Mouse (Mus musculus) lung, postnatal 25 days (tissue): ENCODE measurements around the gene Lrp6.

Experiments used
- DNase-seq: peaks from one replicate; pipeline ENCODE4 v3.0.0; 2022; ENCODE audit warnings: low spot score

Lrp6 gene

DNA sequence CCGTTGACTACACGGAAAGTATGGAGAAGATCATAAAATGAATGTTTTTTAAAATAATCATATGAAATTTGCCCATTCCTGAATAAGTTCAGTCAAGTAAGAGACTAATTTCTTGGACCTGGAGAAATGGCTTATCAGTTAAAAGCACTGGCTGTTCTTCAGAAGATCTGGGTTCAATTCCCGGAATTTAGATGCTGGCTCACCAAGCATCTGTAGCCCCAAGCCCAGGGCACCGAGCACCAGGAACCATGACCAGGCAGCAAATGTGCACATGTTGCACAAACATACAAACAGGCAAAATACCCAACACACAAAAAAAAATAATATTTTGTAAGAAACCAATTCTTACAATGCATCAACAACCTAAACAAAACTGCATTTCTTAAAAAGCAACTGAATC lies 37.4 kb downstream of the Lrp6 start:
- DNase-seq: no peak

DNA sequence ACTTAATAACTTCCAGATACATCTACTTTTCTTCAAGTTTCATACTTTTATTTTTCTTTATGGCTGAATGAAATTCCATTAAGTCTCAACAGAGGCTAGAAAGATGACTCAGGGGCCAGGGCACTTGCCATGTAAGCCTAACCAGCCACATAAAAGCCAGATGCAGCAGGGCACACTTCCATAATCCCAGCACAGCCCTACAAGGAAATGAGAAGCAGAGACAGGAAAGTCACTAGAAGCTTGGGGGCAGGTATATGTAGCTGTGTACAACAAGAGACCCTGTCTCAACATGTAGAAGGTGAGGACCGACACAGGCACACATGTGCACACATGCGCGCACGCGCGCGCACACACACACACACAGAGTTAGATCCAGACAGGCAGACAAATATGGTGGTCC lies 38.4 kb downstream of the Lrp6 start:
- DNase-seq: no peak

DNA sequence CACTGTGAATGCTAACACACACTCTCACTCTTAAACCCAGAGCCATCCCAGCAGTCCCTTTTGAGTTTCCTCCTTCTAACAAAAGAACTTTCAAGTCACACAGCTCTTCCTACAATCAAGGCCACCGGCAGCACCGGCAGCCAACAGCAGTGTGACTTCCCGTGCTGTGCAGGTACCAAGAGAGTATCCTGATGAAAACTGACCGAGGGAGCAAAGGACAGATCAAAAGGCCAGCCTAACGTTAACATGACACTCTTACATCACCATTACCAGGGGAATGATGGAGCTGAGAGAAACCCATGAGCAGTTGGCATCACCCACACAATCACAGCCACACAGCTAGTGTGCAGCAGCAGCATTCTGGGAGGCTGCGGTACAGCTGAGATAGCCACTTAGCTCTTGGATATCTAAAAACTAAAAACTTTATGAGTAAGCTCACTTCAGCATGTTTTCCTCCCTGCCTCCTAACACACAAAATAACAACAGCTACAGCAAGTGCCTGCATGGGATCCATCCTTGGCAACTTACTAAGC lies 39.1 kb downstream of the Lrp6 start:
- DNase-seq: no peak

DNA sequence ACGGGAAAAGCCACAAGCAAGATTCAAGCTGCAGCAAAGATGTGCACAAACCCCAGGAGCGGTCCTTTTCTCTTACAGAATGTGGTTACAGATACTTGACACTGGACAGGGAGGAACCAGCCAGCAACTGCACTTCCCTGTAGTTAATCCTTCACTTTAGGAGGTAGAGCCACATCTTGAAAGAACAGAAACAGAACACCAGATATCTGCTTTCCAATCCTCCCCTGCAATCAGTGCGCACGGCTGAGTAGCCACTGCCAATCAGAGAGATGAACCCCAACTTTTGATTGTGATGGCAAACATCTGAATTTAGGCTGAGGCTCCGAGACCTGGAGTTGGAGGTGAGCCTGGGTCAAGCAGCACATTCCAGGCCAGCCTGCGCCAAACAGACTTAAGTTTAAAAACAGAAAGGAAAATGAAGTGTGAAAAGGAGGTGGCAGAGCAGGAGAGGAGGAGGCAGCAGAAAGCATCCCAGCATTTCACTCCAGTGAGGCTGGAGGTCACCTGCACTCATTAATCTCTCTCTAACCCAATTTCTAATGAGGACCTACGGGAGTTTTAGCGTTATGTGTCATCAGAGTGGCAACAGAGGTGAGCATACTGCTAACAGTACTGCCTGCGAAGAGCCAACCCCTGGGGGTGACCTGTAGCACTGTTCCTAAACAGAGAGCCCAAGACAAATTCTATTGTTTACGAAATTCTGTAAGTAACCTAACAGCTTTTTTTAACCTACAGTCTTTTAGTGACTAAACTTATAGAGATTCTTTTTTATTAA lies 39.8 kb downstream of the Lrp6 start:
- no peak for DNase-seq

DNA sequence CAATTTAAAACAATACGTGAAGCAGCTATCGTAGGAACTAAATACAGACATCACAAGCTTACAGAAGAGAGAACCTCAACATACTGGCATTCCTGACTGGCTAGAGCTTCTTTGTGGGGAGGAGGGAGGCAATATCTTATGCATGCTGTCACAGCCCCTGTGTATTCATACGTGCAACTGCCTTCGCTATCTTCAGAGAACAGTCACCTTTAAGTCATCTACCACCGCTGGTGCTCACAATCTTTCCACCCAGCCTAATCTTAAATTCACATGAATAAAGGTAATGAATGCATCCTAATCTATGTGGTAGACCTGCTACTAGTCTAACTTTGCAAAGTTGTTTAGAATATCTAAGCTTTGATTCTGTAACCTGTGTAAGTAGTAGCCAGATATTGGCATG lies 40.5 kb downstream of the Lrp6 start:
- no peak for DNase-seq

DNA sequence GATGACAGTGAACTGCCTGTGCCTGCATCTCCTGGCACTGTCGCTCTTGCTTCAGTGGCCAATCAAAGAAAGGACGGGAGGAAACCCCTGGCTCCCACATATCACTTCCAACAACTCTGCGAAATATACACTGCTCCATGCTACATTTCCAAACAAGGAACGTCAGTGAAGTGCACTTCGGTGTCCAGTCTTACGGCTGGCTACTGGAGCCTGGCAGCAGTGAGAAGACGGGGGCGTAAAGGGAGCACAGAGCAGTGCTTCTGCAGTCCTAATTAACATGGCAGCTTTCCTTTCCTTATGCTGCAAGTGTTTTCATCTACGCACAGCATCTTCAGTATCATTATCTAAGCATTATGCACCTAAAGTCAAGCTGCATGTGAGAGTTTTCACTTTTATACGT lies 45.4 kb downstream of the Lrp6 start:
- DNase-seq: no peak

DNA sequence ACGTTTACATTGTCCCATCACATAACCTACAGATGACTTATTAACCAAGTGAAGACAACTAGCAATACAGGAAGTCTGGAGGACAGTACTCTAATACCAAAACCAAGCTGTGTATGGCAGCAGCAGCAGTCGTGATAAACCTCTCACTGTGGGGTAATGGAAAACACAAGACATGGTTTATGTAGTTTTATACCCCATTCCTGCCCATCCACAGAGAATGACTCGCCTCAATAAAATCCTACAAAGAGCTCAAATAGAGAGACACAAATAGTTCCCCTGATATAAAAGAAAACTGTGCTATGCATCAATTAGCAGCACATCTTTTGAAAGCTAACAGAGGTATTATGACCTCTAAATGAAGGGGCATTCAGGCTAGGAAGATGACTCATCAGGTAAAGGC lies 45.9 kb downstream of the Lrp6 start:
- DNase-seq: no peak

DNA sequence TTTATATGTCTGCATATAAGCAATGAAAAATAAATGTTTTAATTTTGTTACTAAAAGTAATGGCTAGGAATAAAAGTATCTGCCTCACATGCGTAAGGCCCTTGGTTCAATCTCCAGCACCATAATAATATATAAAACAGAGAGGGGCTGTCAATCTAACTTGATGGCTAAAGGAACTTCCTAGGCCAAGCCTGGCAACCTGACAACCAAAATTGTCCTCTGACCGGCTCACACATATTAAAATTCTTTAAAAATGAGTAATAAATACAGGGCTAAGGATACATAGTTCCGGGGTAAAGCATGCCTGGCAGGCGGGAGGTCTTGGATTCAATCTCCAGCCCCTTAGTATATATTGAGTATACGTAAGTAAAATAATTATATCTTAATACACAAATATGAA lies 48.3 kb downstream of the Lrp6 start:
- DNase-seq: no peak

DNA sequence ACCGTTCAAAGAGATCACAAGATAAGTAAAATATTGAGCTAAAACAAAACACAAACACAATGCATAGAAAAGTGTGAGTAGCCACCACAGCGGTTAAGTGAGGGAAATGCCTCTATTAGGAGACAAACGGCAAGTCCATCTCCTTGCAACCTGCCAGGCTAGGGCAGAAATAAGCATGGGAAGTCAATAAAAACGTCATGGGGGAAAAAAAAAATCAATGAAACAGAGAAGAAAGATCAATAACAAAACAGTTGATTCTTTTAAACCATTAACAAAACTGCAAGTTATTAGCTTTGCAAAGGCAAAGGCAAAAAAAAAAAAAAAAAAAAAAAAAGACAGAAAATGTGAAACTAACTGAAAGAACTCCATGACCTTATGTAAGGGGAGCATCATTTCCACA lies 49.6 kb downstream of the Lrp6 start:
- no peak for DNase-seq

DNA sequence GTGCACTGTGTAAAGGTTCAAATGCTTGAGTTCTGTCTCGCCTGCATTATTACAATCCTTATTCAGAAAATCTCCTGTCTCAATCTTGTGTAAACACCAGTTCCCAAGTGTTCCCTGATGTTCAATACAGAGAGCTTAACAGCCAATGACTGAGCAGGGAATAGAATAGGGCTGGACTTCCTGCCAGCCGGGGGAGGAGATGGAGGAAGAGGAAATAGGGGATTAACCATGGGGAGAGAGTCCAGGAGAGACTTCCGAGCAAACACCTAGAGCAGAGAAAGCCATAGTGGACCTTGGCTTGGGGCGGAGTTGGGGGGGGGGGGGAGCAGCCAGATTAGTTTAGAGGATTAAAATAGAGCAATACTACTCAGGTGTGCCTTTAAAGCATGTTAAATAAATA lies 51.3 kb downstream of the Lrp6 start:
- no peak for DNase-seq

DNA sequence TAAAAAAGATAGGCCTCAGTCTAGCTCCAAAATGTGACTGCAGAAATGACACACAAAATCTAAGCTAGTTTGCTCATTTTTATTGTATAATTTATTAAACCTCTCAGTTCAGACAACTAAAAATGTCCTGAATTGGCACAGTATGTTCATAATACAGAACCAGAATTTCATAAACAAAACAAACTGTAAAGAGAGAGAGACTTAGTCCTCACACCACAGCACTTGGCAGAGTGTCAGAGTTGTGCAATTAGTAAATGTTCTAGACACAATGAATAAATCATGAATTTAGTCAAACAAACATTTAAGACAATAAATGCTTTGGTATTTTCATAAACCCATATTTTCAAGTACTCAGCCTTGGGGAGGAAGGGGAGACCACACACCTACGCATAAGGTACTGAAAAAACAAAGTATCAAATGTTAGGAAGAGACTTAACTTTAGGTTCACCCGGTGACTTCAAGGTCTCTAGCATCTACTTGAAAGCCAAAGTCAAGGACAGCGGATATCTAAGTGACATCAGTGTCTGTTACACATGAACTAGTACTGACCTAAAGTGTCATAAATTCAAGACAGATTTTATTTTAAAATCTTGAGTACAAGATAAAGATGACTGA lies 52.8 kb downstream of the Lrp6 start:
- DNase-seq: peak; percentile 54

DNA sequence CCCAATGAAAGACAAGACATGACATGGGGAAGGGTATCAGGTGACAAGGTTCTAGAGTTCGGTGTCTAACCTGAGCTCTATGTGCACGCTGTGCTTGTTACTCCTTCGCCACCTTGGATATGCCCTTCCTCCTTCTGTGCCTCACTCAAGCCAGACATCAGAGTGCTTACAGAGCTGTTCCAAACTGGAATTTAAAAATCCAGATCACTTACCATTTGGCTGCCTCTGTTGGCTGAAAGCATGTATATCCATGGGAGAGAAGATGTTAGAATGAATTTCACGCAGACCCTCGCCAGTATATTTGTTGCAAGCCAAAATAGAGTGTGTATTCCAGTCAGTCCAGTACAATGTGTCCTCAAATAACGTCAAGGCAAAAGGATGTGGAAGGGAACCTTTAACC lies 53.8 kb downstream of the Lrp6 start:
- DNase-seq: no peak

DNA sequence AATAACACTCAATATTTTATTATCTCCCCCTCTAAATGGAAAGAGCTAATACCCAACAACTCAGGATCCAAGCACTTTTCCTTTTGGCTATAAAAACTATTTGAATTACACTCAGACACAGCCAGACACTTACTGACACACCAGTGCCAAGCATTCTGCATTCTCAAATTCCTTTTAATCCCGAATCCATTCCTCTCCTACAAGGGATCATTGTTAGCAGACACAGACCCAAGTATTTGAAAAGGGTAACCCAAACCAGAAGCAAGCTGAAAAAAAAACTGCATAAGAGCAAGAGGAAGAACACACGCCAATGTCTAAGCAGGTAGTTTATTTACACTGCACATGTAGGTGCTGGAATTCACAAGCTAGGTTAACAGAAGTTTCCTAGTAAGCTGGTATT lies 54.3 kb downstream of the Lrp6 start:
- no peak for DNase-seq

DNA sequence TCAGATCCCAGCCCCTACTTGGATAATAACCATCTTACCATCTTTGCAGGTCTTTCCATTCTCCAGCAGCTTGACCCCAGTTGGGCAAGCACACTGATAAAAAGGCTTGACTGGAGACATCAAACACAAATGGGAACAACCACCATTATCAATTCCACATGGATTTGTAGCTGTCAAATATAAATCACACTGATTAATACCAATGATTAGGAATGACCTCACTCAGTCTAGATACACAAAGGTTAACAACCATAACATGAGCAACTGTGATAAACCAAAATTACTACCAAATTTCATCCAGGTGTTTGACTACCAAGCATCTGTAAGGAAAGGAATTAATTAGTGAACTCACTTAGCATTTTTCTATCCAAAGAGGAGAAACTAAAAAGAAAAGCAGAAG lies 55.6 kb downstream of the Lrp6 start:
- no peak for DNase-seq

DNA sequence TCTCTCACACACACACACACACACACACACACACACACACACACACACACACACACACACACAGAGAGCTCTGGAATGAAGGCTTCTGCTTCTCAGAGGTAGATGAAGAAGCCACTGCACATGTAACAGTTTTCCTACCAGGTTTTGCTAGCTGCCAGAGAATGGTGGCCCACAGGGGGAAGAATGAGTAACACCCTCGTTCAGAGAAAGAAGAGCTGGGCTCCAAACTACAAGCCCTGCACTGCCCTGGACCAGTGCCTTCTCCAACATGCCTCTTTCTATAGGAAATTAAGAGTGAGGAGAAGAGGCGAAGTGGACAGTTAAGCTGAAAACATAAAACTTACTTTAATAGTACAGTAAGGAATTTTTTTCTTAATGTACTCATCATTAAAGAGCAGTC lies 56.5 kb downstream of the Lrp6 start:
- no peak for DNase-seq

DNA sequence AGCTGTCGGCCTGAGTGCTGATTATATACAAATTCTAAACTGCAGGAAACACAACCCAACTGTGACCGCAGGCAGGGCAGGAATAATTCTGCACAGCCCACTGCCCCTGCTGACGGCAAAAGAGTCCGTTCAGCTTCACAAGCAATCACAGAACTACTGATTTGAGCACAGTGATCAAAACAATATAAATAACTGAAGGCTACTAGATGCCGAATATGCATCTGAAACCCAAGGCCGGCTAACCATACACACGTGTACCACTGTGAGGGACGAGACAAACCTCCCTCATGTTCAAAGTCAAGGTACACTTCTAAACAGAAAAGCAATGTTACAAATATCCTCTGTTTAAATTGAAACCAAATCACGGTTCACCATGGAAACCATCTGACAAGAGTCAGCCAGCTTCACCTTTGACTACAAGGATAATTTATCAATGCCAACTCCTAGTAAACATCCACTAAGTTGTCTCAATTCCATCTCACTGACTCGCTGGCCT lies 57.0 kb downstream of the Lrp6 start:
- DNase-seq: no peak

DNA sequence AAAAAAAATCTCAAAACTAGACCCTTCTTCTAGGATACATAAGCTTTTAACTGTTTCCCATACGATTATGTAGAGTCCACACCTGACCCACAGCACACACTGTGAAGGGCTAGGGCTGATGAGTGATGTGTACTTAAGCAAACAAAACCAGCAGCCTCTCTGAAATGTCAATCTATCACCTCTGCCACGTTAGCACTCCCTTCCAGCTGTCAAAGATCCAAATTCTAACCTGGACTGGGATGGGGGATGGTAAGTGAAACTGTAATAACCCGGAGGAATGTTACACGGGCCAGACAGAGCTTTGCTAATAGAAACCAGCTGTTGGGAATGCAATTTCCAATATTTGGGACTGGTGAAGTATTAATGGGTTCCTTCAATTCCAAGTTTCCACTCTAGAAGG lies 61.9 kb downstream of the Lrp6 start:
- no peak for DNase-seq

DNA sequence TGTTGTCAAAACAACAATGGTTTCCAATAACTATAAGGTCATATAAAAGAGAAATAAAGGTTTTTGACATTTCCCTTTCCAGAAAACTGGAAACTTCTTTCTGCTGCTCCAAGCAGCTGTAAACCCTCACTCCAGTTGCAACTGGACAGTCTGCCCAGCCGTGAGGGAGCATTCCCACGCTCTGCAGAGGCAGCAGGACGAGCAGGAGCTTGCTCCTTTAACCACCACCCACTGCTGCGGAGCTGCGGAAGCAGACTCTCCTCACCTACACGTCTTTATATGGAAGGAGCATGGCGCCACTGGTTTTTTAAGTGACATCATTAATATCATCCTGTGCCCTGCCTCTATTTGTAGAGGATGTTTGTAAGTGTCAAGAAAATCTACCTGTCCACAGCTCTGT lies 64.4 kb downstream of the Lrp6 start:
- DNase-seq: no peak

DNA sequence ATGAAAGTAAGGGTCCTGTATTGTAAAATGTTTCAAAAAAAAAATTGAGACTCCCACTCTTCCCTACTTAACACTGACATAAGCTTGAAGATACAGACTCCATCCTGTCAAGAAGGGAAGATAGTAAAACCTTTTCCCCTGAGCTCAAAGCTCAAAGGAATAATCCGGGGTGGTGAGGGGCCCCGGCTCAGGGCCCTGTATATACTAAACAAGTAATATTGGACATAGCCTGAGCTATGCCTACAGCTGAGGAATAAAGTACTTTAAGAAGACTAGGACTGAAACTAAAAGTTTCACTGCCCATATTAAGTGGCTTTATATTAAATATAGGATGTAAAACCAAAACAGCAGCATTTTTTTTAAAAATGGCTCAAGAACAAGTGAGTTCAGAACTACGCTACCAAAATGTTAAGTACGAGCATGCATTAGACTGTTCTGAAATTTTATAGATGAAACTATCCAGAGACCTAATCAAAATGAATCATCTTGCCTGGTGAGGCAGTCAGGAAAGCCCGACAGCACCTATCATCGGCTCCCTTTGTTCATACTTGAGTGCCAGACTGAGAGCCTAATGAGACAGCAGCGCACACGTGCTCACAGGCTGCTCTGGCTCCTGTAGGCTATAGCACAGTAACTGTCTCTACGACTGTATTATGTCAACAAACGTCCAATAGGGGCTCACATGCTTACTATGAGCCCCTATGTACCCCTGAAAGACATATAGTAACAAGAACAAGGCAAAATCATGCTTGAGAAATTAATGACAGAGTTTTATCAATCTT lies 66.2 kb downstream of the Lrp6 start:
- no peak for DNase-seq

DNA sequence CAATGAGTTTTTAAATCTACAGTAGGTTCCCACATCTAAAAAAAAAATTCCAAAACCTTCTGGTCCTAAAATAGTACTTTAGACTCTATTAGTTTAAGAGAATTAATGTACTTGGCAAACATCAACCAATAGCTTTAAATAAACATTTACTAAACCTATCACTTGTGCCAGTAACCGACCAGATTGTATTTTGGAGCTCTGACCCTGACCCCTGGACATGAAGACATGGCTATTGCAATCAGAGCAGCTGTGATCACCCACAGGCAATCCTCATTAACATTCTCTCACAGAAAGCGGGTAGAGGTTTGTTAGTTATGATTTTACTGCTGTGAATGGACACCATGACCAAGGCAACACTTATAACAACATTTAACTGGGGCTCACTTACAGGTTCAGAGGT lies 67.7 kb downstream of the Lrp6 start:
- DNase-seq: no peak

DNA sequence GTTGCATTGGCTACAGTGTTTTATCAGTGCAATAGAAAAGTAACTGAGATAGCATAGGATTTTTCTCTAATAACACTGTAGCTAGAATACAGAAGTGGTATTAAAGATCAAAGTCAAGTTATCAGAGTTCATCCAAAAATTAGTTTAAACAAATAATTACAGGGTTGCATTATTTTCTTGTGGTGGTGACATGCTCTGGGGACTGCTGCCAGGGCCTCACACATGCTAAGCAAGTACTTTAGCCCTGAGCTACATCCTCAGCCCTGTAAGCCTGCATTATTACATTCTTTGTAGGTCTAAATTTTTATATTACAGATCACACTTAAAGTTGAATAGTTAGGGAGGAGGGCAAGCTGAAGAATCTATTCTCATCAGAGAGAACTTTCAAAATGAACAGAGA lies 68.2 kb downstream of the Lrp6 start:
- no peak for DNase-seq

DNA sequence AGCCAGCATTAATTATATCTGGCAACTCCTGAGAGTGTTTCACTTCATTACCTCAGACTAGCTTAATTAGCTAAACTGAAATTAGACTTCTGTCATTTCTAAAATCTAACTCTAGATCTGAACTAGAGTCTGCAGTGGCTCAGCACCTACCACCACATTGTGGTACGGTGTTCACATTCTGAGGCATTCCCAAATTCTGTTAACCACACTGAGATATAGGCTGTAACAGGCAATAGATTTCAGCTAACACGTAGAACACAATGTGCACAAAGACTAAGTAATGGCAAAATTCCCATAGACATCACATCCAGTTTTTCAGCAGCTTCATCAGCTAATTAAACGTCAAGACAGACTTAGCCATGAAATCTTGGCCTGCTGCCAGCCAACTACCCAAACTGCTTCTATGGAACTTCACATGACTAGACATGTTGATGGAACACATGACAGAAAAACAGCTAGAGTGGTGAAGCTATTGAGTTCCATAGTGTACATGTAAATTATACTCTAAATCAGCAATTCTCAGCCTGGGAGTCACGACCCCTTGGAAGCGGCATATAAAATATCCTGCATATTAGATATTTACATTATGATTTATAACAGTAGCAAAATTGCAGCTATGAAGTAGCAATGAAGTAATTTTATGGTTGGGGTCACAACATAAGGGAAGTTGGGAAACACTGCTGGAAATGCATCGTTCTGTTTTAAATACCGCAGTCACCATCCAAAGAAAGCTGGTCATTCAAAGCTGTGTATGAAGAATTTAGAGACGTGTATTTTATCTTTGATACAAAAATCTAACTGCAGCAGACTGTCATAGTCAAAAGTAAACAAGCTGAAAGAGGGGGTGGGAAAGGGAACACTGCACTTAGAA lies 71.7 kb downstream of the Lrp6 start:
- no peak for DNase-seq
